Mouse (Mus musculus) stomach, embryonic 16.5 days (tissue): ENCODE data around the gene Cd300lg. TPM values are rescaled to one million over a fixed set of nuclear protein-coding genes. Genes with fewer than 3 reads are reported as not detected.
A peak's percentile ranks its signal among the peaks of the same experiment; 100 is the strongest.

ENCODE experiments used
- ATAC-seq: fragments of 200-750 bp; cut with Nextera tagmentation; 2 replicates; pipeline ENCODE4 v1.8.0; 2017; ENCODE audit warnings: moderate number of reproducible peaks, moderate TSS enrichment; ENCODE audit not compliant: insufficient read depth, low FRiP score
- H3K27ac ChIP-seq: fragments of 300-500 bp; sonication (generic); 2 replicates; pipeline ENCODE4 v1.5.1; 2014; ENCODE audit warnings: low read length
- H3K27me3 ChIP-seq: fragments of 300-500 bp; sonication (generic); 2 replicates; pipeline ENCODE4 v1.6.1; 2014; ENCODE audit warnings: low read length, control low read depth, mixed read lengths; ENCODE audit not compliant: control insufficient read depth, insufficient read depth
- H3K36me3 ChIP-seq: fragments of 300-500 bp; sonication (generic); 2 replicates; pipeline ENCODE4 v1.6.1; 2014; ENCODE audit warnings: low read length; ENCODE audit not compliant: control insufficient read depth, insufficient read depth
- H3K4me1 ChIP-seq: fragments of 300-500 bp; sonication (generic); 2 replicates; pipeline ENCODE4 v1.6.1; 2014; ENCODE audit warnings: low read length, control low read depth, mixed read lengths; ENCODE audit not compliant: control insufficient read depth, insufficient read depth
- H3K4me2 ChIP-seq: fragments of 300-500 bp; sonication (generic); 2 replicates; pipeline ENCODE4 v1.6.1; 2014; ENCODE audit warnings: low read depth, low read length, mixed read lengths
- H3K4me3 ChIP-seq: fragments of 300-500 bp; sonication (generic); replicated peaks from 2 replicates; pipeline ENCODE4 v1.5.1; 2014; ENCODE audit warnings: mild to moderate bottlenecking, low read length
- H3K9ac ChIP-seq: fragments of 300-500 bp; sonication (generic); 2 replicates; pipeline ENCODE4 v1.6.1; 2014; ENCODE audit warnings: low read length
- H3K9me3 ChIP-seq: fragments of 300-500 bp; sonication (generic); replicated peaks from 2 replicates; pipeline ENCODE4 v1.6.1; 2016; ENCODE audit warnings: low read length, control low read depth; ENCODE audit not compliant: control insufficient read depth
- WGBS: fragments of 180-500 bp; shearing (Covaris S2); extraction: QIAGEN DNeasy Blood & Tissue Kit; methylation state at CpG from one replicate; pipeline ENCODE4 v1.1.7; 2014; 5-methylcytosine and 5-hydroxymethylcytosine counted together
- polyA plus RNA-seq: library from polyadenylated mRNA; unstranded; fragments of >200 nt; fragmentation: Nextera tagmentation; extraction: Ambion mirVana; gene quantifications from 2 replicates; pipeline ENCODE4 v1.2.1, GENCODE M21; 2015

The Cd300lg gene
- polyA plus RNA-seq, 1 experiment from 2014 or later: 2.9 TPM

DNA sequence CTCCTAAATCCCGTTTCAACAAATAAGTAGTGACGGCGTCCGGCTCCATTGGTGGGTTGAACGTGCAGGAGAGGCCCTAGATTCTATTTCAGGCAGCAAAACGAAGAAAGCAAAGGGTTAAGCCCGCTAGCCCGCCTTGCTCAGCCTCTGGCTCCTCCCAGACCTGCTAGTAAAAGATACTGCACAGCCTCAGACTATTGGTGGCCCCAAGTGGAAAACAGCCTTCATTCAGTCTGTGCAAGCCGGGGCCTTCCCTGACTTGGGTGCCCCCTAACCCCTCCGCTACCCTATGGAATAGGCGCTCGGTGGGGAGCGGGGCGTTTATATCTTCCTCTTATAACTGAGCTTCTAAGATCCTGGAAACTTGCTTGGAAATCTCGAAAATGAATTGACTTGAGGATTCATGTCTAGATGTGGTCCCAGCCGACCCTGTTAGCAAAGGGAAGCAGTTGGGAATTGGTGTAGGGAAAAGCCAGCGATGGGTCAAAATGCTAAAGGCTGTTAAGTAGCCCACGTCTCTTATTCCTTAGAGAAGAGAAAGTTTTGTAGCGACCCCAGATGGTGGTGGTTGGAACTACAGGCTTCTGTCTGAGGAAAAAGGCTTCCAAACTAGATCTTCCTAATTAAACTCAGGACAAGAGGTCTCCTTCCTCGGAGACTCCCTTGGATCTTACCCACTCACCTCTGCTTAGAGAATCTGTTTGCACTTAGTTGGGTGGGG, 47.9 kb downstream of the Cd300lg start:
- Histone ChIP-seq H3K4me1 (peaks cover 12% of the 10 kb centered on the region), H3K27me3 (no peaks in the 10 kb centered on the region), H3K4me2 (peak overlapping the region; percentile 80), H3K27ac (peak overlapping the region; percentile 83), H3K4me3 (peak overlapping the region; percentile 60), H3K36me3 (no peaks in the 10 kb centered on the region), H3K9me3 (no peaks in the 10 kb centered on the region), H3K9ac (peak overlapping the region; percentile 72)
- peak; percentile 74 for ATAC-seq
- 2% methylated on average over 20 of the region's 20 CpGs for WGBS

DNA sequence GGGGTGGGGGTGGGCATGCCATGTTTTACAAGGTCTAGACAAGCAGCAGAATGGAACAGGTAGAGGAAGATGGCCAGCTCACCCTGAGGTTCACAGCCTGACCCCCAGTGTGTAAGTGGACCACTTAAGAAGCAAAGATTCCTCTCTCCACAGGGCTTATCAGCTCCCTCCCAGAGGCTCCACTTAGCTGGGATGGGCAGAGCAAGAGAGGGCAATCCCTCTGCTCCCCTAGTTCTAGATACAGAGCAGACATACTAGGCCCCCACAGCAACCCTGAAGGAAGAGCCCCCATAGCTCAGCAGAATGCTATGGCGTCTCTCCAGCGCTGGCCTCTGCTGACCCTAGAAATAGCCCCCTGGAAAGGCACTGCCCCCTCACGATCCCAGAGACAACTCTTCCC, 54.4 kb downstream of the Cd300lg start:
- Histone ChIP-seq H3K4me3 (no peak overlapping the region), H3K9ac (peak overlapping the region; percentile 10; the same call in 1 of the 2 replicates), H3K27ac (no peak overlapping the region; the same call in 1 of the 2 replicates), H3K4me2 (no peak overlapping the region), H3K36me3 (no peaks in the 10 kb centered on the region), H3K9me3 (no peaks in the 10 kb centered on the region), H3K27me3 (no peaks in the 10 kb centered on the region), H3K4me1 (peaks cover 11% of the 10 kb centered on the region; the same call in 1 of the 2 replicates)
- 78% methylated on average over 3 of the region's 3 CpGs for WGBS
- no peak for ATAC-seq

DNA sequence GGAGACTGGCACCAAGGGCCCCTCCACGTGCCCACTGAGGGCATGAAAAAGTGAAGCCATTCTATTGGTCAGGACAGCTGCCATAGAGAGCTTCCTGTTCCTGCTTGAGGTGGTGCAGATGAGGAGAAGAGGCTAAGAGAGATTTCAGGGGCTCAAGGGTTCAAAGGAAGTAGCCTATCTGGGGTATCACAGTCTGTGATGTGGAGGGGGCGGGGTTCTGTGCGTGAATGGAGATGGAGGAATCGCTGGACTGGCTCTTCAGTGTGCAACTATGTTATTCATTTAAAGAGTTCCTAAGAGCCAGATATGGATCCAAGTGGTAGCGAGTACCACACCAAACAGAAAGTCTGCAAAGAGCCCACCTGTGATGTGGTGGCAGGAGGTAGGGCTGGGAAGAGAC, 55.1 kb downstream of the Cd300lg start:
- no peaks in the 10 kb centered on the region for H3K9me3 ChIP-seq
- ATAC-seq: no peak
- H3K4me1 ChIP-seq: peaks cover 11% of the 10 kb centered on the region; the same call in 1 of the 2 replicates
- H3K27ac ChIP-seq: peak overlapping the region; percentile 74
- H3K27me3 ChIP-seq: no peaks in the 10 kb centered on the region
- H3K4me3 ChIP-seq: peak overlapping the region; percentile 36
- no peak overlapping the region for H3K9ac ChIP-seq
- peak overlapping the region; percentile 52 for H3K4me2 ChIP-seq
- H3K36me3 ChIP-seq: no peaks in the 10 kb centered on the region
- 66% methylated on average over 5 of the region's 5 CpGs for WGBS

DNA sequence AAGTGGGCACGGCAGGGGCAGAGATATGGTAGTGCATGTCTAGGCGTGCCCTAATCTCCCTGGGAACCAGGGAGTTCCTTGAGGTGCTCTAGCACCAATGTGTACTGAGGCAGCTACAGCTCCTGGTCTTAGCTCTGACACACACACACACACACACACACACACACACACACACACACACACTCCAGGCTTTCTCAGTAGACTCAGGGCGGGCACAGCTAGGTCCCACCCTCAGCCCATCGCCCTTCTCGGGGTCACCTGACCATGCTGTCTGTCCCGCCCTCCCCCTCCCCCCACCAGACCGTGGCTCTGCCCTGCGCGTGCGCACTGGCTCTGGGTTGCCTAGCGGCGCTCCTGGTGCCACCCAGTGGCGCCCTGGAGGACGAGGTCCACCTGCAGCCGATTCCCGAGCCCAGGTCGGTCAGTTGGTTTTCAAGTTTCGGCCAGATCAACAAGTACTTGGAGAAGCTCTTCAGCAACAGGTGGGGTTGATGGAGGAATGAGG, 55.6 kb downstream of the Cd300lg start:
- peaks cover 12% of the 10 kb centered on the region; the same call in 1 of the 2 replicates for H3K4me1 ChIP-seq
- peak overlapping the region; percentile 36 for H3K4me3 ChIP-seq
- no peaks in the 10 kb centered on the region for H3K27me3 ChIP-seq
- 2% methylated on average over 18 of the region's 18 CpGs for WGBS
- H3K9ac ChIP-seq: peak overlapping the region; percentile 62
- H3K9me3 ChIP-seq: no peaks in the 10 kb centered on the region
- no peaks in the 10 kb centered on the region for H3K36me3 ChIP-seq
- H3K27ac ChIP-seq: peak overlapping the region; percentile 74
- ATAC-seq: peak; percentile 94
- peak overlapping the region; percentile 52 for H3K4me2 ChIP-seq

DNA sequence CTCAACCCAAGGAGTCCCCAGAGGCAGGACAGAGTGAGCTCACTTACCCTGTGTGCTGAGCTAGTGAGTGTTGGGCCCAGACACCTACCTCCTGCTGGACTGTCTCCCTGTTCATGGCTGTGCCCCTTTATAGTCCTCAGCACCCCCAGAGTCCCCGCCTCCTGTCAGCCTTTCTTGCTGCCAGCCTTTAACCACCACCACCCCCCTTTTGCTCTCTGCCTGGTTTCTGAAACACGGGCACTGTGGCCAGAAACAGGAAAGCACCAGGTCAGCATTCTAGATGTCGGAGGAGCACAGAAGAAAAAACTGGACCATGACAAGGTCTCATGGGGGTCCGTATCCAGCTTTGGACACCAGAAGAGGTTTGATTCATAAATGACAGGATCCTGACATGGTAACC, 59.9 kb downstream of the Cd300lg start, which contains the start of gene Ppy:
Gene Ppy, minus strand, starts transcription at position 101 of the 400 bp plus-strand sequence.
- H3K9me3 ChIP-seq: no peaks in the 10 kb centered on the region
- no peak within 1 kb of the TSS for H3K27ac ChIP-seq
- no peak within 1 kb of the TSS for H3K4me3 ChIP-seq
- no peak for ATAC-seq
- H3K9ac ChIP-seq: peak within 1 kb of the TSS; percentile 17; the same call in 1 of the 2 replicates
- H3K27me3 ChIP-seq: peaks cover 20% of the 10 kb centered on the region
- H3K4me2 ChIP-seq: no peak within 1 kb of the TSS
- 84% methylated on average over 4 of the region's 4 CpGs for WGBS
- no peaks in the 10 kb centered on the region for H3K36me3 ChIP-seq
- H3K4me1 ChIP-seq: peaks cover 15% of the 10 kb centered on the region; the same call in 1 of the 2 replicates

DNA sequence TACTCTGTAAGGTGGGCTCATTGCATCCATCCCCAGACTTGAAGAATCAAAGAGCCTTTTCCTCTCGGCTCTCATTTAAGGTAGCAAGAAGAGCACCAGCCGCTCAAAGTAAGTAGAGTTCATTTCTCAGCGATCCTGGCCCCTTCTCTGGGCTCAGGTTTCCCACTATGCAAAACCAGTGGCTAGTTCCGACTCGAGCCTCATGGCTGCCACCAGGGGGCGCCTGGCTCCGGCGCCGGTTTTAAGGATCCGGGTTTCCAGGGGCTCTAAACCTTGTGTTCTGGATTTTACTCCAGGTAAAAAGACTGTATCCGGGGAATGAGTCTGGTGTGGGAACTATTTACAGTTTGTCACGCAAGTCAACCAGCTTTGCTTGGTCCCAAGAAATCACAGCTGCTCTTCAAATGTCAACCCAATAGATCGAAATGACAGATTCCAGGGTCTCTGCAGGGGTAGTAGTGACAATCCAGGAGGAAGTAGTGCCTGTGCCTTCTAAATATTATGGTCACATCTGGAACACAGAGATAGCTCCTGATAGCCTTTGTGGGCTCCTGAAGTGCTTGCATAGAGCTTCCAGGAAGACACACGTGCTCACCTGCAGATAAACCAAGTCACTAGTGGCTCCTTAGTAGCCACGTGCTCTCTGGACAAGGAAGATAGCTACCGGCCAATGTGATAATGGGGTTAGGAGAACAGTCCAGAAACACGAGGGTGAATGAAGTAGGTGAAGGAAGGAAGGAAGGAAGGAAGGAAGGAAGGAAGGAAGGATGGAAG, 61.4 kb downstream of the Cd300lg start:
- Histone ChIP-seq H3K27ac (no peak overlapping the region), H3K9ac (peak overlapping the region; percentile 17; the same call in 1 of the 2 replicates), H3K4me2 (no peak overlapping the region), H3K4me1 (0 out of 2 replicates have a peak, but pooled peaks cover 5% of the 10 kb centered on the region), H3K4me3 (no peak overlapping the region), H3K9me3 (no peaks in the 10 kb centered on the region), H3K36me3 (no peaks in the 10 kb centered on the region), H3K27me3 (peaks cover 35% of the 10 kb centered on the region)
- no peak for ATAC-seq
- 18% methylated on average over 17 of the region's 17 CpGs for WGBS

Other genes starting within 250 kb of the Cd300lg start
- 5.2 and 6.0 TPM in 2 replicates for gene Meox1, start 147.1 kb upstream of the Cd300lg start, polyA plus RNA-seq
- not detected in 2 replicates for gene Sost, start 74.5 kb upstream of the Cd300lg start, polyA plus RNA-seq
- not detected in 2 replicates for gene Cfap97d1, start 57.2 kb upstream of the Cd300lg start, polyA plus RNA-seq
- 26.1 and 26.3 TPM in 2 replicates for gene Dusp3, start 54.5 kb upstream of the Cd300lg start, polyA plus RNA-seq
- gene Mpp3, start 13.0 kb upstream of the Cd300lg start, polyA plus RNA-seq: 7.4 and 9.6 TPM in 2 replicates
- gene Mpp2, start 47.0 kb downstream of the Cd300lg start, polyA plus RNA-seq: 7.9 and 8.3 TPM in 2 replicates
- 6.0 and 6.7 TPM in 2 replicates for gene Ppy, start 59.8 kb downstream of the Cd300lg start, polyA plus RNA-seq
- gene Pyy, start 66.3 kb downstream of the Cd300lg start, polyA plus RNA-seq: 40.5 and 56.0 TPM in 2 replicates
- gene Nags, start 104.0 kb downstream of the Cd300lg start, polyA plus RNA-seq: 3.2 and 4.2 TPM in 2 replicates
- gene Tmem101, start 114.9 kb downstream of the Cd300lg start, polyA plus RNA-seq: 27.9 and 29.0 TPM in 2 replicates
- 79.2 and 85.4 TPM in 2 replicates for gene Lsm12, start 143.8 kb downstream of the Cd300lg start, polyA plus RNA-seq
- gene G6pc3, start 148.1 kb downstream of the Cd300lg start, polyA plus RNA-seq: 28.0 and 28.7 TPM in 2 replicates
- 60.6 and 67.4 TPM in 2 replicates for gene Hdac5, start 188.7 kb downstream of the Cd300lg start, polyA plus RNA-seq
- 10.8 and 12.4 TPM in 2 replicates for gene BC030867, start 207.4 kb downstream of the Cd300lg start, polyA plus RNA-seq
- gene Asb16, start 227.2 kb downstream of the Cd300lg start, polyA plus RNA-seq: 0.12 TPM in 1 of 2 replicates, not detected in the other
- 53.0 and 53.4 TPM in 2 replicates for gene Tmub2, start 243.4 kb downstream of the Cd300lg start, polyA plus RNA-seq